Mouse (Mus musculus) lung, postnatal 36 days (tissue): Measurements from ENCODE around the gene Sult2a2.
"Not testable (repeated sequence)": the region's sequence is repeated elsewhere in the genome, so short reads cannot be mapped to it uniquely, and the experiment has no call there.

Experiments used
- DNase-seq: peaks from one replicate; pipeline ENCODE4 v3.0.0; 2022; ENCODE audit warnings: mixed read lengths

The Sult2a2 gene

DNA sequence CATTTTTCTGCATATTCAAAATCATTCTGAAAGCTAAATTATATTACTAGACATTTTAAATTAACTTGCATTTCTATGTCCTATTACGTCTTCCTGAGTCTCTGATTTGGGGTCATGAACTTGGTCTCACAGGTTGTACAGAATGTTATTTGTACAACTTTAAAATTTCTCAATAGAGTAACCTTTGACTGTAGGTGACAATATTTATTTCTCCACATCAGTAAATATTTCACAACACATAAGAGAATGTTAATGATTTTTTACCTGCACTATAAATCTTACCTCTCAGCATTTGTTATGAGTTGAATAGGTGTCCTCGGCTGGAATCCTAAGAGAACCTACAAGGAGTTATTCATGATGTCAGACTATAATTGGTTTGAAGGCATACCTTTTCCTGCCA lies at the start of gene Sult2a2:
Gene Sult2a2 (plus strand): TSS at position 301 of the 400 bp plus-strand sequence.
- not testable (repeated sequence) for DNase-seq

- DNase-seq: no peak
These were observed 80.6 kb downstream of the Sult2a2 start for GRCm38 (mm10) chr7:13813913-13814312.
